Mouse (Mus musculus) c-Kit-negative CD71-positive TER-119-positive erythroid progenitor cells, embryonic 14.5 days (primary cell): Measurements from ENCODE around the gene Hs3st2.

Experiments used
- DNase-seq: peaks from one replicate; pipeline ENCODE4 v3.0.0-alpha.2; 2013; ENCODE audit warnings: low read depth, low spot score

Hs3st2 gene

GRCm38 (mm10) chr7:121458075-121458474 is 66.4 kb downstream of the Hs3st2 start:
- DNase-seq = no peak

- DNase-seq = no peak
These were observed 69.0 kb downstream of the Hs3st2 start for GRCm38 (mm10) chr7:121460626-121461025.

- no peak for DNase-seq
These were observed 72.8 kb downstream of the Hs3st2 start for GRCm38 (mm10) chr7:121464441-121464840.

- no peak for DNase-seq
These were observed 73.5 kb downstream of the Hs3st2 start for GRCm38 (mm10) chr7:121465111-121465510.

- no peak for DNase-seq
These were observed 74.7 kb downstream of the Hs3st2 start for GRCm38 (mm10) chr7:121466331-121466730.

DNA sequence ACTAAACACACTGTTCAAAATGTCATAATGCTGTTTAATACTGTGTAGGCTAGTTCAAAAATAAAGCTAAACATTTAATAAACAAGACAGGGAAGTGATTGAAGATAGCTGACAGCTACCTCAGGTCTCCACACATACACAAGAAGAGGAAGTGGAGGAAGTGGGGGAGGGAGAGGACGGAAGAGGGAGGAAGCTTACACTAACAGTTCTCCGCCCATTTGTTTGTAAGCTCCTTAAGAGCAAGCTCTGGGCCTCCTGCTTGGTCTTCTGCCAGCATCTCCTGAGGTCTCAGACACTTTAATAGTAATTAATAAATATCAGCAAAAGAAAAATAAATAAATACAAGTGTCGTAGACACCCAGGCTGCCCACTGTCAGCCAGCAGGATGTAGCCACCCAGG is 77.8 kb downstream of the Hs3st2 start:
- no peak for DNase-seq

GRCm38 (mm10) chr7:121478302-121478701 is 86.6 kb downstream of the Hs3st2 start:
- no peak for DNase-seq

GRCm38 (mm10) chr7:121480106-121480505 is 88.4 kb downstream of the Hs3st2 start:
- DNase-seq = no peak

- DNase-seq = no peak
These were observed 92.9 kb downstream of the Hs3st2 start for GRCm38 (mm10) chr7:121484590-121484989.

DNA sequence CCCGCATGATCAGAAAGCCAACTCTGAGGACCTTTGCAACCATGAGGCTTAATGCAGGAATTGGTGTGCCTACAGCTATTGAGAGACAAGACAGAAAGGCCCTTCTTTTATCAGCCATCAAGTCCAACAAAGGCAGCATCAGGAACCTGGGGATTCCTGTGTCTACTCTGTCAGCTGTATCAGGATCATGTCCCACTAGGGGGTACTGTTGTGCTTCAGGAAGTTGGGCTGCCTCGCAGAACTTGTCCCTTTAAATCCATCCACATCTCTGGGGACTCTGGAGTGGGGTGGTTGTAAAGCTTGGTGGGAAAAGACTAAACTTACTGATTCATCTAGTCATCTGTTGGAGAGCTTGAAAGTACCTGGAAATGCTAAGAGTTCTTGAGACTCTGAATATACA is 93.6 kb downstream of the Hs3st2 start:
- no peak for DNase-seq

DNA sequence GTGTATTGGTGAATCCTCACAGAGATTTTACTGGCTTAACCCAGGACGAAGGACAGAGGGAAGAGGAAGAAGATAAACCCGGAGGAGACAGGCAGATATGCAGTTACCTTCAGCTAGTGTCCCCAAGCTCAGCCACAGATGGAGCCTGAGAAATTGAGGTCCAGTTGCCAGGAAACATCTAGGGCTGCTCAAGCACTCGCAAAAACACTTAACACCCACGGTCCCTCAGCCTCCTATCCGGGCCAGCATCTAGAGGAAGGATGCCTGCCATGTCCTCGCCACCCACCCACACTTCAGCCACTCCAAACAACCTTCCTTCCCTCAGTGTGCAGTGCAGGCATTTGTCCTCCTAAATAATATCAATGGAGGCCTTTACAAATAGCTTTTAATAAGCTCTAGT is 95.6 kb downstream of the Hs3st2 start:
- no peak for DNase-seq

GRCm38 (mm10) chr7:121489401-121489800 is 97.7 kb downstream of the Hs3st2 start:
- DNase-seq = no peak

- no peak for DNase-seq
These were observed 99.9 kb downstream of the Hs3st2 start for GRCm38 (mm10) chr7:121491455-121492005.

- no peak for DNase-seq
These were observed 108.9 kb downstream of the Hs3st2 start for GRCm38 (mm10) chr7:121500516-121500915.

DNA sequence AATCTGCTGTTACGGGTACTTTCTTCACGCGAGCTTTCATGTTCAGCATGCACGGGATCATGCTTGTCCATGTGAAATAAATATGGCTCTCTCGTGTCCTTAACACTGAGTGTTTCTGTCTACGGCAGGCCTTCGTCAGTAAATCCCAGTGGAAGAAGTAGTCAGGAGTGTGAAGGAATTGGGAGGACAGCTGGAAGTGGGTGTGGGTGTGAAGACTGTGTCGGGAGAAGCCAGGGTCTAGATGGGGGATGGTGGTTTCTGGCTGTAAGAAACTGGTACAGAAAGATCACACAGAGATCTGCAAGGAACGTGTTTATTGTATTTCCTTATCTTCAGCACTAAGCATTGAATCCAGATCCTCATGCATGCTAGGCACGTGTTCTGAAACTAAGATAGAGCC is 110.0 kb downstream of the Hs3st2 start:
- DNase-seq = no peak

- no peak for DNase-seq
These were observed 125.1 kb downstream of the Hs3st2 start for GRCm38 (mm10) chr7:121516727-121517126.

DNA sequence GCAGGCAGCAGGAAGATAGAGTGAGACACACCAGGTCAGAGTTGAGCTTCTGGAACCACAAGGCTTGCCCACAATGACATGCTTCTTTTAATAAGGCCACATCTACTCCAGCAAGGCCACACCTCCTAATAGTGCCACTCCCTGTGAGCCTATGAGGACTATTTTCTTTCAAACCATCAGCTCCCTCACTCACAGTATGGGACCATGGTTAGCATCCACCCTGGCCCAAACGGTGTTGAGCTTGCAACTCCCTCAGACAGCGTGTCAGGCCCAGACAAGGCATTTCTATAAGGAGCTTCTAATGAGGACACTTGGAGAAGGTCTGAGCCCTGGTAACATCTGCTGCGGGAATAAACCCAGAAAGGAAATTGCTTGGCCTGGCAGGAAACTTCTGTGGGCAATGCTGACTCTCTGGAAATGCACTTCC is 125.5 kb downstream of the Hs3st2 start:
- no peak for DNase-seq

GRCm38 (mm10) chr7:121522125-121522524 is 130.5 kb downstream of the Hs3st2 start:
- DNase-seq = no peak

GRCm38 (mm10) chr7:121529023-121529422 is 137.4 kb downstream of the Hs3st2 start:
- no peak for DNase-seq

- DNase-seq = no peak
These were observed 142.0 kb downstream of the Hs3st2 start for GRCm38 (mm10) chr7:121533639-121534038.

GRCm38 (mm10) chr7:121534386-121534785 is 142.7 kb downstream of the Hs3st2 start:
- no peak for DNase-seq

GRCm38 (mm10) chr7:121535987-121536386 is 144.3 kb downstream of the Hs3st2 start:
- DNase-seq = no peak

GRCm38 (mm10) chr7:121539405-121540275 is 148.0 kb downstream of the Hs3st2 start:
- DNase-seq = no peak
